Mouse (Mus musculus) C2C12 (cell line): Measurements from ENCODE around the gene Serpini1. TPM values are rescaled to one million over a fixed set of nuclear protein-coding genes. Genes with fewer than 3 reads are reported as not detected.

Experiments
- H3K27me3 ChIP-seq: one replicate; pipeline ENCODE4 v1.6.1; 2011; ENCODE audit not compliant: control insufficient read depth, insufficient read depth, insufficient read length
- H3K36me3 ChIP-seq: one replicate; pipeline ENCODE4 v1.6.1; 2011; ENCODE audit not compliant: control insufficient read depth, insufficient read depth
- H3K4me3 ChIP-seq: one replicate; pipeline ENCODE4 v1.5.1; 2011; ENCODE audit warnings: mild to moderate bottlenecking, control low read depth; ENCODE audit not compliant: poor library complexity, insufficient read depth, severe bottlenecking
- H3K79me2 ChIP-seq: one replicate; pipeline ENCODE4 v1.6.1; 2011; ENCODE audit not compliant: control insufficient read depth, insufficient read depth
- H3K79me3 ChIP-seq: one replicate; pipeline ENCODE4 v1.6.1; 2011; ENCODE audit warnings: low read depth, control low read depth
- H3ac ChIP-seq: one replicate; pipeline ENCODE3; 2011; ENCODE audit warnings: low read depth; ENCODE audit not compliant: control insufficient read depth, insufficient read length
- CEBPB ChIP-seq: IDR thresholded peaks from one replicate; pipeline ENCODE4 v1.6.1; 2011; ENCODE audit warnings: low read depth, mild to moderate bottlenecking, control low read depth, moderate library complexity
- CTCF ChIP-seq: IDR thresholded peaks from one replicate; pipeline ENCODE4 v1.5.1; 2011; ENCODE audit not compliant: control insufficient read depth, insufficient read depth, insufficient read length
- FOSL1 ChIP-seq: IDR thresholded peaks from one replicate; pipeline ENCODE4 v1.8.0; 2011; ENCODE audit warnings: mild to moderate bottlenecking, low read length; ENCODE audit not compliant: poor library complexity, insufficient read depth, severe bottlenecking
- MAX ChIP-seq: IDR thresholded peaks from one replicate; pipeline ENCODE4 v1.6.1; 2011; ENCODE audit warnings: mild to moderate bottlenecking, control low read depth
- MYOD1 ChIP-seq: IDR thresholded peaks from one replicate; pipeline ENCODE4 v1.6.1; 2011; ENCODE audit warnings: low read depth; ENCODE audit not compliant: control insufficient read depth, insufficient read length
- MYOG ChIP-seq: IDR thresholded peaks from one replicate; pipeline ENCODE4 v1.6.1; 2011; ENCODE audit not compliant: control insufficient read depth, insufficient read length; ENCODE audit errors: extremely low read depth
- USF1 ChIP-seq: IDR thresholded peaks from one replicate; pipeline ENCODE4 v1.6.1; 2011; ENCODE audit warnings: low read depth, mild to moderate bottlenecking, control low read depth, moderate library complexity
- polyA plus RNA-seq: library from polyadenylated mRNA; unstranded; fragments of >200 nt; fragmentation: generic; extraction: Trizol; gene quantifications from one replicate; pipeline ENCODE4 v1.2.1, GENCODE M21; 2012; ENCODE audit warnings: missing spikeins

Serpini1 gene
- polyA plus RNA-seq, 1 experiment: 0.11 TPM

GRCm38 (mm10) chr3:75534045-75534834 lies 23.1 kb upstream of the Serpini1 start:
- Histone ChIP-seq H3K79me2 (peaks cover 7% of the 10 kb centered on the region), H3K79me3 (peaks cover 4% of the 10 kb centered on the region), H3K4me3 (no peak overlapping the region), H3K36me3 (peaks cover 43% of the 10 kb centered on the region), H3ac (no peak overlapping the region), H3K27me3 (no peaks in the 10 kb centered on the region)
- TF ChIP-seq USF1 (no peak), MYOG (no peak), CTCF (no peak)

- no peak for TF ChIP-seq CEBPB
- TF ChIP-seq FOSL1: no peak
- no peaks in the 10 kb centered on the region for H3K27me3 ChIP-seq
- peaks cover 42% of the 10 kb centered on the region for H3K36me3 ChIP-seq
- no peak overlapping the region for H3K4me3 ChIP-seq
- H3ac ChIP-seq: no peak overlapping the region
- H3K79me3 ChIP-seq: peaks cover 45% of the 10 kb centered on the region
- H3K79me2 ChIP-seq: peaks cover 47% of the 10 kb centered on the region
Observed at GRCm38 (mm10) chr3:75541259-75541658, 16.1 kb upstream of the Serpini1 start.

- no peak overlapping the region for H3K4me3 ChIP-seq
- H3ac ChIP-seq: no peak overlapping the region
- H3K36me3 ChIP-seq: peaks cover 27% of the 10 kb centered on the region
- TF ChIP-seq MYOG (no peak), MYOD1 (no peak), USF1 (no peak), FOSL1 (no peak), CEBPB (no peak), CTCF (no peak), MAX (no peak)
- H3K79me3 ChIP-seq: peaks cover 56% of the 10 kb centered on the region
- H3K27me3 ChIP-seq: no peaks in the 10 kb centered on the region
- H3K79me2 ChIP-seq: peaks cover 63% of the 10 kb centered on the region
Observed at GRCm38 (mm10) chr3:75542852-75543251, 14.5 kb upstream of the Serpini1 start.

GRCm38 (mm10) chr3:75544287-75544686 lies 13.1 kb upstream of the Serpini1 start:
- Histone ChIP-seq H3K4me3 (no peak overlapping the region), H3ac (no peak overlapping the region)
- TF ChIP-seq USF1 (no peak), MYOG (no peak), FOSL1 (no peak), CTCF (no peak), MYOD1 (no peak), CEBPB (no peak), MAX (no peak)

GRCm38 (mm10) chr3:75551248-75551647 lies 6.1 kb upstream of the Serpini1 start:
- no peaks in the 10 kb centered on the region for H3K27me3 ChIP-seq
- H3K4me3 ChIP-seq: no peak overlapping the region
- H3K79me3 ChIP-seq: peaks cover 90% of the 10 kb centered on the region
- no peaks in the 10 kb centered on the region for H3K36me3 ChIP-seq
- peaks cover 100% of the 10 kb centered on the region for H3K79me2 ChIP-seq
- H3ac ChIP-seq: no peak overlapping the region
- no peak for TF ChIP-seq USF1
- no peak for TF ChIP-seq FOSL1
- TF ChIP-seq CEBPB: no peak
- TF ChIP-seq MYOD1: no peak
- TF ChIP-seq CTCF: no peak
- TF ChIP-seq MYOG: no peak
- no peak for TF ChIP-seq MAX

More at GRCm38 (mm10) chr3:75544287-75544686, 13.1 kb upstream of the Serpini1 start:
- Histone ChIP-seq H3K27me3 (no peaks in the 10 kb centered on the region), H3K79me3 (peaks cover 67% of the 10 kb centered on the region), H3K79me2 (peaks cover 77% of the 10 kb centered on the region), H3K36me3 (peaks cover 18% of the 10 kb centered on the region)

GRCm38 (mm10) chr3:75556121-75556694 lies 1.1 kb upstream of the Serpini1 start:
- no peaks in the 10 kb centered on the region for H3K36me3 ChIP-seq
- H3ac ChIP-seq: peak overlapping the region; percentile 80
- peak overlapping the region; percentile 91 for H3K4me3 ChIP-seq
- no peak for TF ChIP-seq FOSL1
- TF ChIP-seq MAX: no peak
- TF ChIP-seq CTCF: no peak
- no peak for TF ChIP-seq USF1
- no peak for TF ChIP-seq MYOG
- no peak for TF ChIP-seq MYOD1
- no peak for TF ChIP-seq CEBPB
- H3K79me2 ChIP-seq: peaks cover 53% of the 10 kb centered on the region
- H3K27me3 ChIP-seq: no peaks in the 10 kb centered on the region
- peaks cover 48% of the 10 kb centered on the region for H3K79me3 ChIP-seq
